Mouse (Mus musculus) heart, postnatal 0 days (tissue): ENCODE results near the gene Ube2i. TPM values are rescaled to one million over a fixed set of nuclear protein-coding genes. Genes with fewer than 3 reads are reported as not detected.

Experiments used
- ATAC-seq: fragments of 200-750 bp; cut with Nextera tagmentation; 2 replicates; pipeline ENCODE4 v1.8.0; 2017; ENCODE audit warnings: low read depth, moderate number of reproducible peaks, moderate library complexity; ENCODE audit not compliant: insufficient read depth
- DNase-seq: peaks from one replicate; pipeline ENCODE4 v3.0.0-alpha.2; 2016; ENCODE audit warnings: low spot score
- H3K27ac ChIP-seq: fragments of 300-500 bp; sonication (generic); 2 replicates; pipeline ENCODE4 v1.5.1; 2014; ENCODE audit warnings: low read depth, mild to moderate bottlenecking
- H3K27me3 ChIP-seq: fragments of 300-500 bp; sonication (generic); 2 replicates; pipeline ENCODE4 v1.6.1; 2014; ENCODE audit warnings: low read length, mixed read lengths; ENCODE audit not compliant: control insufficient read depth, insufficient read depth
- H3K36me3 ChIP-seq: fragments of 300-500 bp; sonication (generic); replicated peaks from 2 replicates; pipeline ENCODE4 v1.6.1; 2014; ENCODE audit warnings: low read length, mixed read lengths; ENCODE audit not compliant: control insufficient read depth, insufficient read depth
- H3K4me1 ChIP-seq: fragments of 300-500 bp; sonication (generic); 2 replicates; pipeline ENCODE4 v1.6.1; 2014; ENCODE audit warnings: antibody characterized with exemption; ENCODE audit not compliant: control insufficient read depth, insufficient read depth
- H3K4me2 ChIP-seq: fragments of 300-500 bp; sonication (generic); 2 replicates; pipeline ENCODE4 v1.6.1; 2014; ENCODE audit warnings: low read depth, mild to moderate bottlenecking, low read length, moderate library complexity
- H3K4me3 ChIP-seq: fragments of 300-500 bp; sonication (generic); 2 replicates; pipeline ENCODE4 v1.5.1; 2014; ENCODE audit warnings: low read depth, low read length
- H3K9ac ChIP-seq: fragments of 300-500 bp; sonication (generic); replicated peaks from 2 replicates; pipeline ENCODE4 v1.6.1; 2014; ENCODE audit warnings: low read depth, low read length, mixed read lengths
- H3K9me3 ChIP-seq: fragments of 300-500 bp; sonication (generic); replicated peaks from 2 replicates; pipeline ENCODE4 v1.6.1; 2016; ENCODE audit warnings: low read length; ENCODE audit not compliant: control insufficient read depth
- CTCF ChIP-seq: IDR thresholded peaks from 2 replicates; pipeline ENCODE4 v1.5.1; 2016; ENCODE audit warnings: antibody characterized with exemption, control low read depth, low read depth
- EP300 ChIP-seq: IDR thresholded peaks from 2 replicates; pipeline ENCODE4 v1.6.1; 2016; ENCODE audit warnings: antibody characterized with exemption, low read depth
- WGBS: fragments of 180-500 bp; shearing (Covaris S2); extraction: QIAGEN DNeasy Blood & Tissue Kit; methylation state at CpG from one replicate; pipeline ENCODE4 v1.1.7; 2014; 5-methylcytosine and 5-hydroxymethylcytosine counted together
- polyA plus RNA-seq: library from polyadenylated mRNA; unstranded; fragments of >200 nt; fragmentation: Nextera tagmentation; extraction: Ambion mirVana; gene quantifications from 2 replicates; pipeline ENCODE4 v1.2.1, GENCODE M21; 2015
- total RNA-seq: library from RNA; depleted of rRNA; stranded (reverse); fragments of >200 nt; gene quantifications from 2 replicates; pipeline ENCODE4 v1.2.3, GENCODE M21; 2014; ENCODE audit warnings: low replicate concordance

The Ube2i gene
- total and polyA plus RNA-seq, 2 experiments from 2014 or later: 259 to 343 TPM

DNA sequence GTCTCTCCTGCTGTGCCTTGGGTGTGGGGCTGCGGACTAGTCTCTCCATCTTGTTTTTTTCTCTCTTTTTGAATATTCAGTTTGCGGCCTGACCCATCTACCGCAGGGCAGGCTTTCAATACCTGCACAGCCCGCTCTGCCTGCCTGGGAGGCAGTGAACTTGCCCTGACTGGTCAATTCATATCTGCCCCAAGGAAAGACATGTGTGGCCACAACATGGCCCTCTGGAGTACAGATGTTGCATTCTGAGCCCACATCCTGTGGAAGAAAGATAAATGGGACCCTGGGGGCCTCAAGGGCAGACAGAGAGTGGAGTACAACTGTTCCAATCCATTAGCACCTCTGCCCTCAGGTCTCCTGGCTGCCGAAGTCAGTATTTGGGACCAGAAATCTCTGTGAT, 23.7 kb upstream of the Ube2i start, which contains the start of gene Prss34:
Gene Prss34, plus strand, starts transcription at position 301 of the 400 bp plus-strand sequence.
- no peak within 1 kb of the TSS for H3K4me3 ChIP-seq
- no peak for ATAC-seq
- no peaks in the 10 kb centered on the region for H3K4me1 ChIP-seq
- H3K27ac ChIP-seq: no peak within 1 kb of the TSS
- no peak for DNase-seq
- H3K36me3 ChIP-seq: no peaks in the 10 kb centered on the region
- no peak within 1 kb of the TSS for H3K4me2 ChIP-seq
- H3K9ac ChIP-seq: no peak within 1 kb of the TSS
- WGBS: 72% methylated on average over 5 of the region's 5 CpGs
- no peak for TF ChIP-seq EP300
- no peak for TF ChIP-seq CTCF
- peaks cover 6% of the 10 kb centered on the region; the same call in 1 of the 2 replicates for H3K27me3 ChIP-seq
- no peaks in the 10 kb centered on the region for H3K9me3 ChIP-seq

DNA sequence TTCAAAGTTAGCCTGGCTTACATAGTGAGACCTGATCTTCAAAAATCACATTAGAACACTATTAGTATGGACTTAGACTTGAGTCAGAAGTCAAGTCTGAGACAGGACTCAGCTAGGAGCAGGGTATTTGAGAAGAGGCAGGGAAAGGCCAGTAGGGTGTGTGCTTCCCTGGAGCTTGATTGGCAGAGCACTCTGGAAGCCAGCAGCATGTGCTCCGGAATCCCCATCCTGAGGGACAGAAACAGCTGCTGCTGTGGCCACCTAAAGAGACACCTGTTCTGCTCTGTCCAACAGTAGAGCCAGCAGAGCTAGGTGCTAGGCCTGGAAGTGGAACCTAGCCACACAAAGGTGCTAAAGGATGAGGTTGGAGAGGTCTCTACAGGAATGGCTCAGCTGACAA, 19.7 kb upstream of the Ube2i start:
- Histone ChIP-seq H3K27me3 (0 out of 2 replicates have a peak, but pooled peaks cover 3% of the 10 kb centered on the region), H3K4me1 (no peaks in the 10 kb centered on the region), H3K4me3 (no peak overlapping the region), H3K9me3 (no peaks in the 10 kb centered on the region), H3K27ac (no peak overlapping the region), H3K4me2 (no peak overlapping the region), H3K36me3 (no peaks in the 10 kb centered on the region), H3K9ac (no peak overlapping the region)
- WGBS: 36% methylated on average over 1 of the region's 1 CpGs
- ATAC-seq: no peak
- no peak for DNase-seq
- TF ChIP-seq CTCF: no peak
- no peak for TF ChIP-seq EP300

GRCm38 (mm10) chr17:25293495-25293894, 19.1 kb upstream of the Ube2i start:
- Histone ChIP-seq H3K36me3 (no peaks in the 10 kb centered on the region), H3K9ac (no peak overlapping the region), H3K4me1 (no peaks in the 10 kb centered on the region), H3K27ac (no peak overlapping the region), H3K4me2 (no peak overlapping the region), H3K27me3 (0 out of 2 replicates have a peak, but pooled peaks cover 3% of the 10 kb centered on the region), H3K4me3 (no peak overlapping the region), H3K9me3 (no peaks in the 10 kb centered on the region)
- no peak for ATAC-seq
- TF ChIP-seq CTCF (no peak), EP300 (no peak)
- 36% methylated on average over 5 of the region's 5 CpGs for WGBS
- DNase-seq: no peak

- no peak for ATAC-seq
- Histone ChIP-seq H3K9me3 (no peaks in the 10 kb centered on the region), H3K4me1 (no peaks in the 10 kb centered on the region), H3K27ac (no peak overlapping the region), H3K4me3 (no peak overlapping the region), H3K4me2 (no peak overlapping the region), H3K27me3 (0 out of 2 replicates have a peak, but pooled peaks cover 3% of the 10 kb centered on the region), H3K9ac (no peak overlapping the region), H3K36me3 (no peaks in the 10 kb centered on the region)
- 33% methylated on average over 4 of the region's 4 CpGs for WGBS
- TF ChIP-seq CTCF (no peak), EP300 (no peak)
- no peak for DNase-seq
These were observed 16.0 kb upstream of the Ube2i start for GRCm38 (mm10) chr17:25290411-25290810.

GRCm38 (mm10) chr17:25288842-25289241, 14.4 kb upstream of the Ube2i start:
- ATAC-seq: peak; percentile 44; the same call in 1 of the 2 replicates
- Histone ChIP-seq H3K4me2 (no peak overlapping the region), H3K36me3 (no peaks in the 10 kb centered on the region), H3K27me3 (no peaks in the 10 kb centered on the region), H3K4me1 (no peaks in the 10 kb centered on the region), H3K27ac (no peak overlapping the region), H3K9ac (no peak overlapping the region), H3K9me3 (no peaks in the 10 kb centered on the region), H3K4me3 (no peak overlapping the region)
- TF ChIP-seq EP300: no peak
- TF ChIP-seq CTCF: peak; percentile 64
- WGBS: 26% methylated on average over 4 of the region's 4 CpGs
- peak; percentile 39 for DNase-seq

DNA sequence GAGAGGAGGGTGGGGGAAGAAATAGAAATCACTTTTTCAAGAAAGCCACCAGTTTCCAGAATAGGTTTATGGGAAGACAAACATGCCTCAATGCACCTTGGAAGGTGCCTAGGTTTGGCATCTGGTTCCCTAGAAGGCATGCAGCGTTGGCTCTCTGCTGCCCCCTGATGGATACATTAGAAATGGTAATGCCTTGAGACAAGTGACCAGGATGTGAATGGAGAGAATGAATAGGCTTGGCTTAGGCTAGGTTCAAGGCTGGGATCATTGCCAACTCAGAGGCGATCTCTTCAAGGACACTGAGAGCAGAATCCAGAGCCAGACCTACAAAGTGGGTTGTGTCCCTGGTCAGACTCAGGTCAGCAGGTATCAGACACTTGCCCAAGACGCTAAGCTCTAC, 10.6 kb upstream of the Ube2i start:
- no peak for ATAC-seq
- peak; percentile 61 for DNase-seq
- no peak for TF ChIP-seq EP300
- TF ChIP-seq CTCF: peak; percentile 94
- H3K9ac ChIP-seq: no peak overlapping the region
- no peaks in the 10 kb centered on the region for H3K36me3 ChIP-seq
- 12% methylated on average over 3 of the region's 3 CpGs for WGBS
- H3K27ac ChIP-seq: no peak overlapping the region
- H3K27me3 ChIP-seq: no peaks in the 10 kb centered on the region
- no peak overlapping the region for H3K4me2 ChIP-seq
- H3K9me3 ChIP-seq: 0 out of 2 replicates have a peak, but pooled peaks cover 5% of the 10 kb centered on the region
- no peaks in the 10 kb centered on the region for H3K4me1 ChIP-seq
- H3K4me3 ChIP-seq: no peak overlapping the region
